Mouse (Mus musculus) erythroblast, embryonic 14.5 days (primary cell): ENCODE data around the gene Prss27. TPM values are rescaled to one million over a fixed set of nuclear protein-coding genes. Genes with fewer than 3 reads are reported as not detected.
"Not testable (repeated sequence)": the region's sequence is repeated elsewhere in the genome, so short reads cannot be mapped to it uniquely, and the experiment has no call there.

Experiments used
- H3K27me3 ChIP-seq: 2 replicates; pipeline ENCODE4 v1.6.1; 2012; ENCODE audit warnings: inconsistent platforms; ENCODE audit not compliant: control insufficient read depth
- H3K36me3 ChIP-seq: 2 replicates; pipeline ENCODE4 v1.6.1; 2012; ENCODE audit warnings: mild to moderate bottlenecking, inconsistent platforms; ENCODE audit not compliant: control insufficient read depth
- H3K4me1 ChIP-seq: 2 replicates; pipeline ENCODE4 v1.6.1; 2012; ENCODE audit warnings: inconsistent platforms; ENCODE audit not compliant: control insufficient read depth
- H3K4me3 ChIP-seq: replicated peaks from 2 replicates; pipeline ENCODE3; 2012; ENCODE audit warnings: moderate library complexity, mild to moderate bottlenecking, inconsistent platforms
- H3K9me3 ChIP-seq: 2 replicates; pipeline ENCODE4 v1.6.1; 2012; ENCODE audit warnings: low read length, inconsistent platforms, mixed read lengths; ENCODE audit not compliant: control insufficient read depth
- GATA1 ChIP-seq: IDR thresholded peaks from 2 replicates; pipeline ENCODE4 v1.6.1; 2012; ENCODE audit warnings: low read length, inconsistent platforms, mixed read lengths
- TAL1 ChIP-seq: IDR thresholded peaks from 3 replicates; pipeline ENCODE4 v1.6.1; 2012; ENCODE audit warnings: low read length, inconsistent platforms, mixed read lengths
- polyA plus RNA-seq: library from polyadenylated mRNA; stranded (reverse); fragments of >175 nt; gene quantifications from 2 replicates; pipeline ENCODE4 v1.2.3, GENCODE M21; 2012

The Prss27 gene
- polyA plus RNA-seq, 1 experiment, result not detected

DNA sequence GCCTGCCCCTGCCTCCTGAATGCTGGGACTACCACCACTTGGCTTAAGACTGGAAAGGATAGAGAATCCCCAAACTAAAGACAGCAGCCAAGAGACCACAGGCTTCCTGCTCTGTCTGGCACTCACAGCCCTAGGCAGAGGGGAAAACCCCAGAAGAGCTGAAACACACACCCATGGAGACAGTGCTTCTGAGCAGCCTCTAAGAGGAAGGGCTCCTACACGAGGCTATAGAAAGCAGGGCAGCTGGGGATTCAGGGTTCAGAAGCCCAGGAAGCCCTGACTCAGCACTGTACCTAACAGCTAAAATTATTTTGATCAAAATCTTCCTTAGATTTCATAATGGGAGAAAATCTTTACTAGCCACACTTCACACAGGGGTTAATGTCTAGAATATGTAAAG, 46.6 kb downstream of the Prss27 start:
- TF ChIP-seq TAL1, result no peak
- peaks cover 85% of the 10 kb centered on the region for H3K36me3 ChIP-seq

GRCm38 (mm10) chr17:24086399-24086798, 48.5 kb downstream of the Prss27 start:
- H3K27me3 ChIP-seq, H3K9me3 ChIP-seq, H3K4me3 ChIP-seq, H3K4me1 ChIP-seq: not testable (repeated sequence)
- H3K36me3 ChIP-seq, result peaks cover 84% of the 10 kb centered on the region

More for the DNA sequence above, 46.6 kb downstream of the Prss27 start:
- no peaks in the 10 kb centered on the region; the same call in 1 of the 2 replicates for H3K4me1 ChIP-seq
- no peaks in the 10 kb centered on the region for H3K27me3 ChIP-seq
- H3K4me3 ChIP-seq, result no peak overlapping the region
- no peaks in the 10 kb centered on the region for H3K9me3 ChIP-seq

- H3K27me3 ChIP-seq, result no peaks in the 10 kb centered on the region
- H3K9me3 ChIP-seq, result no peaks in the 10 kb centered on the region
- H3K36me3 ChIP-seq, result peaks cover 90% of the 10 kb centered on the region
- no peaks in the 10 kb centered on the region for H3K4me1 ChIP-seq
- no peak overlapping the region for H3K4me3 ChIP-seq
- TF ChIP-seq GATA1 (no peak), TAL1 (no peak)
Observed at GRCm38 (mm10) chr17:24090575-24090974, 52.6 kb downstream of the Prss27 start.

Other genes with a start within 250 kb of the Prss27 start
- 21.7 and 36.5 TPM in 2 replicates for gene Srrm2, start 247.6 kb upstream of the Prss27 start, polyA plus RNA-seq
- gene Elob, start 209.0 kb upstream of the Prss27 start, polyA plus RNA-seq, result 109 and 150 TPM in 2 replicates
- gene Prss33, start 202.1 kb upstream of the Prss27 start, polyA plus RNA-seq, result not detected in 2 replicates
- gene Prss32, start 194.3 kb upstream of the Prss27 start, polyA plus RNA-seq, result 0.03 TPM in 1 of 2 replicates, not detected in the other
- gene Prss41, start 194.0 kb upstream of the Prss27 start, polyA plus RNA-seq, result 0.05 and 0.09 TPM in 2 replicates
- gene Prss21, start 170.1 kb upstream of the Prss27 start, polyA plus RNA-seq, result not detected in 2 replicates
- gene Dcpp1, start 157.3 kb upstream of the Prss27 start, polyA plus RNA-seq, result not detected in 2 replicates
- not detected in 2 replicates for gene Dcpp2, start 157.3 kb upstream of the Prss27 start, polyA plus RNA-seq
- not detected in 2 replicates for gene Dcpp3, start 120.7 kb upstream of the Prss27 start, polyA plus RNA-seq
- gene Sbp, start 96.5 kb upstream of the Prss27 start, polyA plus RNA-seq, result not detected in 2 replicates
- gene Sbpl, start 82.9 kb upstream of the Prss27 start, polyA plus RNA-seq, result not detected in 2 replicates
- gene Prss30, start 57.6 kb upstream of the Prss27 start, polyA plus RNA-seq, result not detected in 2 replicates
- gene Prss22, start 40.0 kb upstream of the Prss27 start, polyA plus RNA-seq, result 2.9 and 3.4 TPM in 2 replicates
- 0.66 TPM in 2 replicates for gene Kctd5, start 35.3 kb downstream of the Prss27 start, polyA plus RNA-seq
- gene Pdpk1, start 112.8 kb downstream of the Prss27 start, polyA plus RNA-seq, result 3.3 and 3.7 TPM in 2 replicates
- 7.0 and 9.1 TPM in 2 replicates for gene Amdhd2, start 125.6 kb downstream of the Prss27 start, polyA plus RNA-seq
- 65.8 and 80.2 TPM in 2 replicates for gene Atp6v0c, start 131.6 kb downstream of the Prss27 start, polyA plus RNA-seq
- gene Tbc1d24, start 167.4 kb downstream of the Prss27 start, polyA plus RNA-seq, result 0.44 and 0.61 TPM in 2 replicates
- 0.36 and 0.47 TPM in 2 replicates for gene Ntn3, start 171.4 kb downstream of the Prss27 start, polyA plus RNA-seq
- 5.8 and 7.7 TPM in 2 replicates for gene Tedc2, start 182.7 kb downstream of the Prss27 start, polyA plus RNA-seq
- gene Ccnf, start 213.3 kb downstream of the Prss27 start, polyA plus RNA-seq, result 14.4 and 15.8 TPM in 2 replicates